11 mouse cellular contexts compared by ENCODE assay signal in genomic region chr4:57280888-57281287, GRCm38 (mm10). TPM values are rescaled to one million over a fixed set of nuclear protein-coding genes. Genes with fewer than 3 reads are reported as not detected.
DNase-seq lines count a peak whose midpoint lies in the region; ATAC-seq and TF ChIP-seq lines count a peak whose summit lies in the region.
"Had no signal": no experiment of that assay in that cellular context is flagged by ENCODE, and none has a peak within 500 bp of the region (broad histone marks: within the 10 kb centered on the region; RNA-seq: fewer than 3 reads in every experiment).

No protein-coding gene starts in this region.

- peak; percentile 98 for DNase-seq in heart, adult 11 months
- no peak for DNase-seq in ES-E14 (ENCODE audit: low read depth, low spot score)
- DNase-seq in cerebellum, postnatal 10 days, result peak; percentile 89 to 91
- DNase-seq in heart, postnatal 14 days, result peak; percentile 68 to 81
- no peak for DNase-seq in B cell, adult 2 months
- DNase-seq in spleen, adult 18-20 months, result no peak
- DNase-seq: kidney, adult 18-20 months had no signal

- intact Hi-C loops in heart, postnatal 14 days (cut with DNase I), result loop anchor here (2.0 kb wide), 1 partner anchor 20 kb away; the partner anchor contains the start of gene Ptpn3

- no peaks in the 10 kb centered on the region for H3K27me3 ChIP-seq in heart, embryonic 11.5 days (ENCODE audit: control insufficient read depth, insufficient read depth, low read length)
- H3K27me3 ChIP-seq: liver, embryonic 15.5 days; midbrain, embryonic 15.5 days had no signal

- H3K4me3 ChIP-seq in heart, embryonic 11.5 days (ENCODE audit: low read depth, low read length), result no peak overlapping the region
- no peak overlapping the region for H3K4me3 ChIP-seq in ES-E14 (ENCODE audit: insufficient read depth in 1 of 2, low read depth in 1 of 2, low read length in 2 of 2, poor library complexity in 1 of 2, severe bottlenecking in 1 of 2)
- H3K4me3 ChIP-seq: liver, embryonic 15.5 days; midbrain, embryonic 15.5 days had no signal

- H3K9me3 ChIP-seq in heart, embryonic 11.5 days (replicated peaks; ENCODE audit: control insufficient read depth, low read length), result no peaks in the 10 kb centered on the region
- H3K9me3 ChIP-seq in ES-E14 (ENCODE audit: control insufficient read depth, insufficient read depth, low read depth, low read length), result no peaks in the 10 kb centered on the region
- H3K9me3 ChIP-seq: liver, embryonic 15.5 days; midbrain, embryonic 15.5 days had no signal

- no peaks in the 10 kb centered on the region for H3K4me1 ChIP-seq in heart, embryonic 11.5 days (ENCODE audit: control insufficient read depth, insufficient read depth, low read length)
- peaks cover 11 to 33% of the 10 kb centered on the region in 2 experiments for H3K4me1 ChIP-seq in ES-E14 (ENCODE audit: control insufficient read depth in 2 of 2, insufficient read depth in 2 of 2, low read length in 2 of 2, poor library complexity in 1 of 2)
- H3K4me1 ChIP-seq: midbrain, embryonic 15.5 days had no signal

- H3K4me2 ChIP-seq in heart, embryonic 11.5 days, result no peak overlapping the region
- H3K4me2 ChIP-seq: liver, embryonic 15.5 days; midbrain, embryonic 15.5 days had no signal

- no peaks in the 10 kb centered on the region for H3K36me3 ChIP-seq in heart, embryonic 11.5 days (ENCODE audit: control insufficient read depth, insufficient read depth, low read length)
- H3K36me3 ChIP-seq in ES-E14 (ENCODE audit: control insufficient read depth, insufficient read depth, low read length, poor library complexity, severe bottlenecking), result no peaks in the 10 kb centered on the region
- H3K36me3 ChIP-seq: liver, embryonic 15.5 days; midbrain, embryonic 15.5 days had no signal

- 71% methylated on average over 5 of the region's 5 CpGs for WGBS in heart, embryonic 11.5 days (ENCODE audit: insufficient replicate concordance)

- in situ Hi-C loops in ES-E14 (cut with MboI; ENCODE audit: low sequenced_read_pairs in 2 of 2, unreplicated experiment in 2 of 2), result no loop called here

- H3K9ac ChIP-seq in heart, embryonic 11.5 days (ENCODE audit: low read depth, low read length), result no peak overlapping the region
- H3K9ac ChIP-seq in ES-E14 (ENCODE audit: insufficient read depth, low read depth, low read length, poor library complexity, severe bottlenecking), result peak overlapping the region; percentile 42; the same call in 1 of the 2 replicates
- H3K9ac ChIP-seq: liver, embryonic 15.5 days; midbrain, embryonic 15.5 days had no signal

- no peak for ATAC-seq in heart, embryonic 11.5 days (replicated peaks; ENCODE audit: insufficient number of reproducible peaks, low FRiP score, low TSS enrichment)
- no peak for ATAC-seq in activated CD4-positive, CD25-positive, alpha-beta regulatory T cell, adult 4 months
- ATAC-seq: midbrain, embryonic 15.5 days had no signal

- H3K27ac ChIP-seq in heart, embryonic 11.5 days (ENCODE audit: low read depth, low read length), result no peak overlapping the region
- H3K27ac ChIP-seq in ES-E14 (ENCODE audit: insufficient read depth, low read depth, low read length, poor library complexity, severe bottlenecking), result no peak overlapping the region; the same call in 1 of the 2 replicates
- H3K27ac ChIP-seq: liver, embryonic 15.5 days; midbrain, embryonic 15.5 days had no signal

TF ChIP-seq in ES-E14, 5 proteins besides CTCF, POLR2A, EP300 and RAD21:
- TF ChIP-seq ZNF384 (IDR thresholded peaks at IDR 0.05; ENCODE audit: low read depth, low read length) (no peak), MAFK (IDR thresholded peaks at IDR 0.05; ENCODE audit: insufficient read depth, low read depth, low read length) (no peak)

RNA-seq across cellular contexts. Expression of gene Ptpn3, which starts 20.7 kb away (rescaled TPM):
- 1.6 and 1.7 TPM in 2 replicates for polyA plus RNA-seq in heart, embryonic 11.5 days (2014; fragmentation: Nextera tagmentation; extraction: Ambion mirVana)
- total RNA-seq in ES-E14 (2012; rRNA removed), result 13.6 and 24.5 TPM in 2 replicates
- total RNA-seq in heart, postnatal 14 days (2021), result 10 to 100 TPM; 34.3 to 34.8 TPM
- polyA plus RNA-seq in activated CD4-positive, CD25-positive, alpha-beta regulatory T cell, adult 4 months (2017; shearing (Covaris generic)), result 1 to 10 TPM; 1.6 to 2.0 TPM

Comparison
In these comparisons a context has a peak if more than half of its experiments do, and no peak if none do; other contexts are left out.
1. DNase-seq: peak in heart, adult 11 months (single experiment), cerebellum, postnatal 10 days (2 of 2) and heart, postnatal 14 days (2 of 2); none in ES-E14 (single experiment), B cell, adult 2 months (0 of 2) and spleen, adult 18-20 months (0 of 2).